Mouse (Mus musculus) myocyte (in vitro differentiated cells): ENCODE measurements at regions not wholly inside any gene's neighbourhood (a gene's known extent, or its start where the extent isn't known, plus 50 kb on each side); places are given as distances from the start of the nearest gene placed in this dataset.

Source experiments
- H3K27me3 ChIP-seq: one replicate; pipeline ENCODE4 v1.6.1; 2011; ENCODE audit not compliant: control insufficient read depth, insufficient read depth, insufficient read length
- H3K36me3 ChIP-seq: one replicate; pipeline ENCODE4 v1.6.1; 2011; ENCODE audit not compliant: control insufficient read depth, insufficient read depth
- H3K4me2 ChIP-seq: one replicate; pipeline ENCODE4 v1.6.1; 2011; ENCODE audit warnings: low read depth, control low read depth
- H3K4me3 ChIP-seq: one replicate; pipeline ENCODE4 v1.5.1; 2011; ENCODE audit warnings: mild to moderate bottlenecking, control low read depth, moderate library complexity
- H3K79me2 ChIP-seq: one replicate; pipeline ENCODE4 v1.6.1; 2011; ENCODE audit not compliant: control insufficient read depth, insufficient read depth
- H3ac ChIP-seq: one replicate; pipeline ENCODE4 v1.6.1; 2011; ENCODE audit not compliant: control insufficient read depth, insufficient read length
- CEBPB ChIP-seq: IDR thresholded peaks from 2 replicates; pipeline ENCODE4 v1.6.1; 2011; ENCODE audit warnings: mild to moderate bottlenecking, moderate library complexity; ENCODE audit not compliant: poor library complexity, insufficient read depth, severe bottlenecking
- E2F4 ChIP-seq: IDR thresholded peaks from one replicate; pipeline ENCODE4 v1.6.1; 2011; ENCODE audit warnings: mild to moderate bottlenecking, control low read depth, moderate library complexity; ENCODE audit not compliant: insufficient read depth
- MAX ChIP-seq: IDR thresholded peaks from one replicate; pipeline ENCODE4 v1.6.1; 2011; ENCODE audit warnings: low read depth, mild to moderate bottlenecking, control low read depth
- MYOD1 ChIP-seq, 3 experiments: IDR thresholded peaks; one replicate each; pipeline ENCODE4 v1.6.1; 2011; ENCODE audit warnings: control low read depth in 2 of 3, low read depth in 2 of 3, mild to moderate bottlenecking in 2 of 3, moderate library complexity in 1 of 3; ENCODE audit not compliant: insufficient read length in 2 of 3, control insufficient read depth in 1 of 3
- MYOG ChIP-seq, 3 experiments: IDR thresholded peaks; one replicate each; pipeline ENCODE4 v1.6.1; 2011; ENCODE audit warnings: control low read depth in 2 of 3, low read depth in 2 of 3, mild to moderate bottlenecking in 2 of 3; ENCODE audit not compliant: insufficient read length in 2 of 3, control insufficient read depth in 1 of 3, insufficient read depth in 1 of 3
- POLR2A ChIP-seq: IDR thresholded peaks from one replicate; pipeline ENCODE4 v1.6.1; 2011; ENCODE audit warnings: low read depth, mild to moderate bottlenecking, control low read depth, moderate library complexity; ENCODE audit not compliant: insufficient read length
- POLR2AphosphoS2 ChIP-seq: IDR thresholded peaks from one replicate; pipeline ENCODE4 v1.6.1; 2011; ENCODE audit warnings: low read depth, control low read depth; ENCODE audit not compliant: insufficient read length
- REST ChIP-seq: IDR thresholded peaks from one replicate; pipeline ENCODE4 v1.6.1; 2011; ENCODE audit warnings: mild to moderate bottlenecking, control low read depth, moderate library complexity; ENCODE audit not compliant: insufficient read depth, insufficient read length
- SRF ChIP-seq: IDR thresholded peaks from one replicate; pipeline ENCODE4 v1.6.1; 2011; ENCODE audit warnings: low read depth; ENCODE audit not compliant: control insufficient read depth, insufficient read length
- TCF12 ChIP-seq: IDR thresholded peaks from one replicate; pipeline ENCODE4 v1.6.1; 2011; ENCODE audit warnings: mild to moderate bottlenecking, control low read depth; ENCODE audit not compliant: poor library complexity, insufficient read depth, severe bottlenecking
- TCF3 ChIP-seq: IDR thresholded peaks from one replicate; pipeline ENCODE4 v1.6.1; 2011; ENCODE audit warnings: low read depth, control low read depth; ENCODE audit not compliant: insufficient read length
- USF1 ChIP-seq: IDR thresholded peaks from one replicate; pipeline ENCODE4 v1.6.1; 2011; ENCODE audit warnings: low read depth, mild to moderate bottlenecking, control low read depth, moderate library complexity

GRCm38 (mm10) chr15:31703400-31703799 lies 101.7 kb downstream of the Fam173b start:
- TF ChIP-seq SRF (no peak), TCF3 (no peak), MAX (no peak), POLR2AphosphoS2 (no peak), E2F4 (no peak), POLR2A (no peak), USF1 (no peak), MYOG (IDR thresholded peaks at IDR 0.05; ENCODE audit: control insufficient read depth in 1 of 3, insufficient read depth in 1 of 3, insufficient read length in 2 of 3, low read depth in 2 of 3) (no peak), REST (no peak), CEBPB (no peak), MYOD1 (IDR thresholded peaks at IDR 0.05; ENCODE audit: control insufficient read depth in 1 of 3, insufficient read length in 2 of 3, low read depth in 2 of 3) (no peak), TCF12 (no peak)
- Histone ChIP-seq H3K27me3 (no peaks in the 10 kb centered on the region), H3K4me2 (no peak overlapping the region), H3ac (no peak overlapping the region), H3K79me2 (no peaks in the 10 kb centered on the region), H3K4me3 (no peak overlapping the region), H3K36me3 (no peaks in the 10 kb centered on the region)

- no peaks in the 10 kb centered on the region for H3K79me2 ChIP-seq
- H3K4me2 ChIP-seq, result no peak overlapping the region
- TF ChIP-seq MYOD1 (IDR thresholded peaks at IDR 0.05; ENCODE audit: control insufficient read depth in 1 of 3, insufficient read length in 2 of 3, low read depth in 2 of 3) (no peak), USF1 (no peak), SRF (no peak), MYOG (IDR thresholded peaks at IDR 0.05; ENCODE audit: control insufficient read depth in 1 of 3, insufficient read depth in 1 of 3, insufficient read length in 2 of 3, low read depth in 2 of 3) (no peak), REST (no peak), TCF12 (no peak), CEBPB (no peak), TCF3 (no peak), MAX (no peak), POLR2A (no peak), E2F4 (no peak), POLR2AphosphoS2 (no peak)
- no peaks in the 10 kb centered on the region for H3K36me3 ChIP-seq
- H3K4me3 ChIP-seq, result no peak overlapping the region
- H3K27me3 ChIP-seq, result no peaks in the 10 kb centered on the region
- H3ac ChIP-seq, result no peak overlapping the region
Observed at GRCm38 (mm10) chr15:31707416-31707815, 105.8 kb downstream of the Fam173b start.

GRCm38 (mm10) chr15:31721019-31721418 lies 119.4 kb downstream of the Fam173b start:
- Histone ChIP-seq H3ac (no peak overlapping the region), H3K4me2 (no peak overlapping the region), H3K27me3 (no peaks in the 10 kb centered on the region), H3K79me2 (no peaks in the 10 kb centered on the region), H3K36me3 (no peaks in the 10 kb centered on the region), H3K4me3 (no peak overlapping the region)
- no peak for TF ChIP-seq USF1
- TF ChIP-seq CEBPB, result no peak
- TF ChIP-seq MYOD1 (IDR thresholded peaks at IDR 0.05; ENCODE audit: control insufficient read depth in 1 of 3, insufficient read length in 2 of 3, low read depth in 2 of 3), result no peak
- no peak for TF ChIP-seq TCF12
- TF ChIP-seq E2F4, result no peak
- no peak for TF ChIP-seq REST
- TF ChIP-seq MYOG (IDR thresholded peaks at IDR 0.05; ENCODE audit: control insufficient read depth in 1 of 3, insufficient read depth in 1 of 3, insufficient read length in 2 of 3, low read depth in 2 of 3), result no peak

GRCm38 (mm10) chr15:31722429-31722828 lies 120.8 kb downstream of the Fam173b start:
- Histone ChIP-seq H3K4me3 (no peak overlapping the region), H3K4me2 (no peak overlapping the region), H3ac (no peak overlapping the region), H3K36me3 (no peaks in the 10 kb centered on the region), H3K79me2 (no peaks in the 10 kb centered on the region), H3K27me3 (no peaks in the 10 kb centered on the region)
- TF ChIP-seq SRF (no peak), REST (no peak), E2F4 (no peak), MYOD1 (IDR thresholded peaks at IDR 0.05; ENCODE audit: control insufficient read depth in 1 of 3, insufficient read length in 2 of 3, low read depth in 2 of 3) (no peak), POLR2AphosphoS2 (no peak), MYOG (IDR thresholded peaks at IDR 0.05; ENCODE audit: control insufficient read depth in 1 of 3, insufficient read depth in 1 of 3, insufficient read length in 2 of 3, low read depth in 2 of 3) (no peak), CEBPB (no peak)

- H3K36me3 ChIP-seq, result no peaks in the 10 kb centered on the region
- no peaks in the 10 kb centered on the region for H3K79me2 ChIP-seq
- TF ChIP-seq POLR2A (peak; percentile 41), POLR2AphosphoS2 (no peak)
- peak overlapping the region; percentile 77 for H3K4me2 ChIP-seq
- H3K27me3 ChIP-seq, result no peaks in the 10 kb centered on the region
- H3K4me3 ChIP-seq, result no peak overlapping the region
- H3ac ChIP-seq, result no peak overlapping the region
Observed at GRCm38 (mm10) chr15:31724252-31724651, 122.6 kb downstream of the Fam173b start.
